Mouse (Mus musculus): ENCODE measurements around the gene Gm10378. TPM values are rescaled to one million over a fixed set of nuclear protein-coding genes. Genes with fewer than 3 reads are reported as not detected.
"Not testable (repeated sequence)": the region's sequence is repeated elsewhere in the genome, so short reads cannot be mapped to it uniquely, and the experiment has no call there.

The Gm10378 gene
- polyA plus RNA-seq (2011; ENCODE audit: insufficient read depth, insufficient read length, low replicate concordance, missing spikeins): not detected in 2 replicates

DNA sequence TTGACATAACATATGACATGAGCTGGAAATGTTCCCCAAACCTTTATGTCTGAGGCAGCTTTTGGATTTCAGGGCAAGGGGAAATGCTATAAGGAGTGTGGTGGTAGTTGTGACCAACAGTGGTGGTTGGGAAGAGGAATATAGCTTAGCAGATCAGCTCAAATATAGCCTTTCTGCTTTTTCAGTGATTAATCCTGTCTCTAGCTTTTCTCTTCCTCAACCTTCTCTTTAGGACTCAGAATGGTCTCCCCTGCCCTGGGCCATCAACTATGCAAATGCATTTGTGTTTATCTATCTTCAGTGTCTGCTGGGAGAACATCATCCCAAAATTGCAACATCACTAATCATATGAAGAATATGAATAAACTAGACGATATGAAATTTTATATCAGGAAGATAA is at the start of gene Gm10378:
Gene Gm10378, plus strand, starts transcription at position 301 of the 400 bp plus-strand sequence.
- WGBS: no CpG with 5 or more reads among the region's 1 CpGs
- not testable (repeated sequence) for H3K4me1 ChIP-seq (ENCODE audit: control insufficient read depth, insufficient read depth, low read length); H3K27ac ChIP-seq (ENCODE audit: control insufficient read depth, insufficient read depth, low read depth, low read length, poor library complexity); H3K4me3 ChIP-seq (replicated peaks; ENCODE audit: control insufficient read depth, low read depth, low read length)

DNA sequence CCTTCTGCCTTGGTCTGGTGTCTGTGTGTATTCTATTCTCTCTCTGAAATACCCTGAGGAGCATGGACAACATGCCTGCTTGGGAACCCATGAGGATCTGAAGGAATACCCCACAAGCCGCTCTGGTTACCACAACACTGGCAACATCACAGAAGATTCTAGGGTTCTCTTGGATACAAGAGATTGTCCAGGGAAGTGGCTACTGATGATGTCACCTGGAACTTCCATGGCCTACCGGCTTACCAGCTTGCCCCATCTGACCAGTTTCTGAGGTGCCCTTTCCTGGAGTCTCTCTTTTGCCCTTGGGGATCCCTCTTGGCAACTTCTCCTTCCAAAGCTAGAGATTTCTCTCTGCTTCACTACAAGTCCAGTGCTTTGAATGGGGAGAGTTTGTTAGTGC is 13.9 kb upstream of the Gm10378 start, which contains the start of gene Gm3633:
Gene Gm3633, minus strand, starts transcription at position 101 of the 400 bp plus-strand sequence.
- 67% methylated on average over 1 of the region's 2 CpGs for WGBS
- not testable (repeated sequence) for H3K27ac ChIP-seq (ENCODE audit: control insufficient read depth, insufficient read depth, low read depth, low read length, poor library complexity); H3K4me3 ChIP-seq (replicated peaks; ENCODE audit: control insufficient read depth, low read depth, low read length); H3K4me1 ChIP-seq (ENCODE audit: control insufficient read depth, insufficient read depth, low read length)

Other genes starting within 250 kb of the Gm10378 start
- not detected in 2 replicates for gene Gm8005, start 216.3 kb upstream of the Gm10378 start, polyA plus RNA-seq (2011; ENCODE audit: insufficient read depth, insufficient read length, low replicate concordance, missing spikeins)
- not detected in 2 replicates for gene Gm8011, start 192.1 kb upstream of the Gm10378 start, polyA plus RNA-seq (2011; ENCODE audit: insufficient read depth, insufficient read length, low replicate concordance, missing spikeins)
- not detected in 2 replicates for gene Gm8020, start 153.6 kb upstream of the Gm10378 start, polyA plus RNA-seq (2011; ENCODE audit: insufficient read depth, insufficient read length, low replicate concordance, missing spikeins)
- gene Gm8024, start 131.7 kb upstream of the Gm10378 start, polyA plus RNA-seq (2011; ENCODE audit: insufficient read depth, insufficient read length, low replicate concordance, missing spikeins): not detected in 2 replicates
- gene Gm17124, start 56.1 kb upstream of the Gm10378 start, polyA plus RNA-seq (2011; ENCODE audit: insufficient read depth, insufficient read length, low replicate concordance, missing spikeins): not detected in 2 replicates
- gene Gm3633, start 14.0 kb upstream of the Gm10378 start, polyA plus RNA-seq (2011; ENCODE audit: insufficient read depth, insufficient read length, low replicate concordance, missing spikeins): not detected in 2 replicates
- not detected in 2 replicates for gene Gm3015, start 112.9 kb downstream of the Gm10378 start, polyA plus RNA-seq (2011; ENCODE audit: insufficient read depth, insufficient read length, low replicate concordance, missing spikeins)
- gene Gm10377, start 142.0 kb downstream of the Gm10378 start, polyA plus RNA-seq (2011; ENCODE audit: insufficient read depth, insufficient read length, low replicate concordance, missing spikeins): not detected in 2 replicates
- gene Gm21977, start 197.5 kb downstream of the Gm10378 start, polyA plus RNA-seq (2011; ENCODE audit: insufficient read depth, insufficient read length, low replicate concordance, missing spikeins): not detected in 2 replicates

Measured in bone marrow, adult 2 months (tissue).